Mouse (Mus musculus) liver, adult 2 months (tissue): ENCODE data around the gene Trpm8. TPM values are rescaled to one million over a fixed set of nuclear protein-coding genes. Genes with fewer than 3 reads are reported as not detected.
A peak's percentile ranks its signal among the peaks of the same experiment; 100 is the strongest.

Experiments used
- DNase-seq: peaks from one replicate; pipeline ENCODE4 v3.0.0-alpha.2; 2011; ENCODE audit warnings: low read depth, low spot score; ENCODE audit errors: extremely low read depth
- H3K27ac ChIP-seq: fragments of 200-500 bp; replicated peaks from 2 replicates; pipeline ENCODE4 v1.5.1; 2012; ENCODE audit warnings: low read depth, mild to moderate bottlenecking, control low read depth, inconsistent platforms, low read length; ENCODE audit not compliant: insufficient read depth
- H3K27me3 ChIP-seq: fragments of 200-500 bp; 2 replicates; pipeline ENCODE4 v1.6.1; 2012; ENCODE audit warnings: mild to moderate bottlenecking, moderate library complexity, low read length, inconsistent platforms; ENCODE audit not compliant: control insufficient read depth, insufficient read depth
- H3K36me3 ChIP-seq: fragments of 200-500 bp; 2 replicates; pipeline ENCODE4 v1.6.1; 2012; ENCODE audit warnings: low read length, inconsistent platforms; ENCODE audit not compliant: control insufficient read depth, insufficient read depth
- H3K4me1 ChIP-seq: fragments of 200-500 bp; 2 replicates; pipeline ENCODE4 v1.6.1; 2011; ENCODE audit warnings: low read length; ENCODE audit not compliant: control insufficient read depth, insufficient read depth
- H3K4me3 ChIP-seq: fragments of 200-500 bp; 2 replicates; pipeline ENCODE4 v1.5.1; 2011; ENCODE audit warnings: low read depth, mild to moderate bottlenecking, control low read depth, low read length, moderate library complexity; ENCODE audit not compliant: insufficient read depth
- H3K79me2 ChIP-seq: fragments of 200-500 bp; 2 replicates; pipeline ENCODE4 v1.6.1; 2012; ENCODE audit warnings: inconsistent platforms, mild to moderate bottlenecking, low read length, moderate library complexity; ENCODE audit not compliant: control insufficient read depth, insufficient read depth
- H3K9ac ChIP-seq: fragments of 200-500 bp; 2 replicates; pipeline ENCODE4 v1.6.1; 2012; ENCODE audit warnings: low read depth, mild to moderate bottlenecking, control low read depth, inconsistent platforms, low read length
- CTCF ChIP-seq: fragments of 200-500 bp; IDR thresholded peaks from 2 replicates; pipeline ENCODE4 v1.5.1; 2011; ENCODE audit warnings: low read depth, low read length, control low read depth
- POLR2A ChIP-seq: fragments of 200-500 bp; IDR thresholded peaks from 2 replicates; pipeline ENCODE4 v1.6.1; 2011; ENCODE audit warnings: low read length, control low read depth; ENCODE audit not compliant: insufficient read depth; ENCODE audit errors: extremely low read depth
- whole genome bisulfite sequencing: fragments of 180-500 bp; shearing (Covaris S2); methylation state at CpG from one replicate; pipeline ENCODE4 v1.1.7; 2018; 5-methylcytosine and 5-hydroxymethylcytosine counted together
- polyA plus RNA-seq: library from polyadenylated mRNA; depleted of rRNA; stranded (reverse); fragments of >200 nt; gene quantifications from 2 replicates; pipeline ENCODE4 v1.2.3, GENCODE M21; 2012
- total RNA-seq: library from RNA; depleted of rRNA; stranded (reverse); fragments of >200 nt; gene quantifications from 2 replicates; pipeline ENCODE4 v1.2.3, GENCODE M21; 2014

Gene Trpm8
- total and polyA plus RNA-seq, 2 experiments = under 0.01 to 0.01 TPM

- 72% methylated on average over 5 of the region's 5 CpGs for WGBS
- H3K27ac ChIP-seq = no peak overlapping the region
- DNase-seq = no peak
Observed at GRCm38 (mm10) chr1:88393321-88393720, 115.9 kb downstream of the Trpm8 start.

GRCm38 (mm10) chr1:88403378-88403777 lies 125.9 kb downstream of the Trpm8 start:
- Histone ChIP-seq H3K27ac (no peak overlapping the region), H3K4me3 (no peak overlapping the region), H3K36me3 (no peaks in the 10 kb centered on the region), H3K9ac (no peak overlapping the region), H3K4me1 (peaks cover 10% of the 10 kb centered on the region), H3K79me2 (no peaks in the 10 kb centered on the region), H3K27me3 (no peaks in the 10 kb centered on the region)
- TF ChIP-seq CTCF (no peak), POLR2A (no peak)
- 91% methylated on average over 3 of the region's 3 CpGs for WGBS
- no peak for DNase-seq

More at GRCm38 (mm10) chr1:88393321-88393720, 115.9 kb downstream of the Trpm8 start:
- Histone ChIP-seq H3K4me3 (no peak overlapping the region), H3K79me2 (no peaks in the 10 kb centered on the region), H3K27me3 (no peaks in the 10 kb centered on the region), H3K4me1 (no peaks in the 10 kb centered on the region), H3K36me3 (no peaks in the 10 kb centered on the region), H3K9ac (no peak overlapping the region)
- TF ChIP-seq CTCF (no peak), POLR2A (no peak)

- no peak for TF ChIP-seq POLR2A
- no peak for TF ChIP-seq CTCF
- peaks cover 16% of the 10 kb centered on the region for H3K4me1 ChIP-seq
- peak overlapping the region; percentile 93 for H3K27ac ChIP-seq
- H3K4me3 ChIP-seq = no peak overlapping the region
- peak overlapping the region; percentile 25; the same call in 1 of the 2 replicates for H3K9ac ChIP-seq
- no peaks in the 10 kb centered on the region for H3K79me2 ChIP-seq
- no peaks in the 10 kb centered on the region; the same call in 1 of the 2 replicates for H3K36me3 ChIP-seq
- WGBS = 33% methylated on average over 12 of the region's 12 CpGs
- DNase-seq = no peak
- H3K27me3 ChIP-seq = no peaks in the 10 kb centered on the region
Observed at GRCm38 (mm10) chr1:88406078-88406806, 128.8 kb downstream of the Trpm8 start.

- peak; percentile 97 for DNase-seq
- no peak for TF ChIP-seq CTCF
- TF ChIP-seq POLR2A = peak; percentile 45; the same call in 1 of the 2 replicates
- peak within 1 kb of the TSS; percentile 72 for H3K4me3 ChIP-seq
- peak within 1 kb of the TSS; percentile 93 for H3K27ac ChIP-seq
- peaks cover 3% of the 10 kb centered on the region; the same call in 1 of the 2 replicates for H3K36me3 ChIP-seq
- H3K27me3 ChIP-seq = no peaks in the 10 kb centered on the region
- peak within 1 kb of the TSS; percentile 79 for H3K9ac ChIP-seq
- no peaks in the 10 kb centered on the region for H3K79me2 ChIP-seq
- peaks cover 16% of the 10 kb centered on the region for H3K4me1 ChIP-seq
- WGBS = 23% methylated on average over 5 of the region's 5 CpGs
Observed at GRCm38 (mm10) chr1:88406807-88407198, 129.3 kb downstream of the Trpm8 start, which contains the start of gene Spp2. Gene Spp2, plus strand, starts transcription at chr1:88406961.

- WGBS = 26% methylated on average over 4 of the region's 4 CpGs
- no peak overlapping the region; the same call in 1 of the 2 replicates for H3K9ac ChIP-seq
- peak; percentile 49 for DNase-seq
- H3K79me2 ChIP-seq = no peaks in the 10 kb centered on the region
- no peak for TF ChIP-seq POLR2A
- TF ChIP-seq CTCF = no peak
- no peak overlapping the region for H3K4me3 ChIP-seq
- peaks cover 16% of the 10 kb centered on the region for H3K4me1 ChIP-seq
- no peaks in the 10 kb centered on the region for H3K27me3 ChIP-seq
- H3K36me3 ChIP-seq = peaks cover 9% of the 10 kb centered on the region; the same call in 1 of the 2 replicates
- peak overlapping the region; percentile 90; the same call in 1 of the 2 replicates for H3K27ac ChIP-seq
Observed at GRCm38 (mm10) chr1:88408340-88408739, 130.9 kb downstream of the Trpm8 start.

- Histone ChIP-seq H3K79me2 (no peaks in the 10 kb centered on the region), H3K4me3 (no peak overlapping the region), H3K27ac (no peak overlapping the region), H3K9ac (no peak overlapping the region), H3K27me3 (no peaks in the 10 kb centered on the region), H3K36me3 (peaks cover 14% of the 10 kb centered on the region; the same call in 1 of the 2 replicates), H3K4me1 (peaks cover 12% of the 10 kb centered on the region)
- no peak for DNase-seq
- 89% methylated on average over 5 of the region's 5 CpGs for WGBS
- TF ChIP-seq POLR2A = no peak
- TF ChIP-seq CTCF = no peak
Observed at GRCm38 (mm10) chr1:88412013-88412412, 134.6 kb downstream of the Trpm8 start.
